Mouse (Mus musculus) fibroblast of lung, adult 2 months (primary cell): ENCODE results near the gene Gm28998.
"Not testable (repeated sequence)": the region's sequence is repeated elsewhere in the genome, so short reads cannot be mapped to it uniquely, and the experiment has no call there.

ENCODE experiments used
- DNase-seq: peaks from one replicate; pipeline ENCODE4 v3.0.0-alpha.2; 2011; ENCODE audit warnings: low read depth

The Gm28998 gene

DNA sequence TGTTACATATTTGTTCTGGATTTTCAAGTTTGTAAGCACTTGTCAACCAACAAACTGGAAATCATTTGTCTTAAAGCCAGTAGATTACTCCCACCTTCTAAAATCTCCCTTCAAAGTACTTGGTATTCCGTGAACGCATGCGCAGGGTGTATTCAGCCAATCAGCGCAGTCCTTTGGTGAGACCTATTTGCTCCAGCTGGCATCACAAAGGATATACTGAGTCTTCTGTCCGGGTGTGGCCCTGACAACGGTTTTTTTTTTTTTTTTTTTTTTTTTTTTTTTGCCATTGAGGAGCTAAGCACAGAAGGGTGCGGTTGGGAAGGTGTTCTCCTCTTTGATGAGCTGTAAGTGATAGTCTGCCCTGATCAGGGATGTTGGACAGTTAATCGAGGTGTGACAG lies at the start of gene Gm28998:
Gene Gm28998 (plus strand): TSS at position 301 of the 400 bp plus-strand sequence.
- not testable (repeated sequence) for DNase-seq
